Mouse (Mus musculus): ENCODE results near the gene Glrb. TPM values are rescaled to one million over a fixed set of nuclear protein-coding genes. Genes with fewer than 3 reads are reported as not detected.

Glrb gene
- total RNA-seq, 2 experiments from 2014 or later, result not detected

Other genes starting within 250 kb of the Glrb start
- not detected in 2 replicates for gene Gria2, start 110.8 kb downstream of the Glrb start, total RNA-seq (2014; fragmentation: Nextera tagmentation)
- not detected in 2 replicates for gene Gria2, start 110.8 kb downstream of the Glrb start, total RNA-seq (2017)
- not detected in 2 replicates for gene Pdgfc, start 122.8 kb upstream of the Glrb start, total RNA-seq (2014; fragmentation: Nextera tagmentation)
- gene Pdgfc, start 122.8 kb upstream of the Glrb start, total RNA-seq (2017), result not detected in 2 replicates

All from megakaryocyte-erythroid progenitor cell, adult 5-6 weeks (primary cell).